Mouse (Mus musculus) ES-Bruce4 (cell line): ENCODE measurements around the gene Ablim2. TPM values are rescaled to one million over a fixed set of nuclear protein-coding genes. Genes with fewer than 3 reads are reported as not detected.

Experiments
- H3K27ac ChIP-seq: 2 replicates; pipeline ENCODE4 v1.5.1; 2012; ENCODE audit warnings: low read length, inconsistent platforms; ENCODE audit not compliant: insufficient read depth
- H3K27me3 ChIP-seq: 2 replicates; pipeline ENCODE4 v1.6.1; 2012; ENCODE audit warnings: mild to moderate bottlenecking, low read length, inconsistent platforms; ENCODE audit not compliant: control insufficient read depth, poor library complexity, insufficient read depth, severe bottlenecking
- H3K36me3 ChIP-seq: 2 replicates; pipeline ENCODE4 v1.6.1; 2012; ENCODE audit warnings: inconsistent platforms, mild to moderate bottlenecking, low read length, moderate library complexity; ENCODE audit not compliant: control insufficient read depth, poor library complexity, insufficient read depth, severe bottlenecking
- H3K4me1 ChIP-seq: one replicate; pipeline ENCODE4 v1.8.1; 2011; ENCODE audit warnings: low read length; ENCODE audit not compliant: control insufficient read depth, insufficient read depth
- H3K4me3 ChIP-seq: 2 replicates; pipeline ENCODE4 v1.5.1; 2011; ENCODE audit warnings: low read depth, mild to moderate bottlenecking, low read length
- H3K9ac ChIP-seq: 2 replicates; pipeline ENCODE4 v1.6.1; 2012; ENCODE audit warnings: low read depth, mild to moderate bottlenecking, inconsistent platforms; ENCODE audit not compliant: poor library complexity, severe bottlenecking
- H3K9me3 ChIP-seq: replicated peaks from 2 replicates; pipeline ENCODE4 v1.6.1; 2012; ENCODE audit warnings: mild to moderate bottlenecking, low read length, inconsistent platforms; ENCODE audit not compliant: control insufficient read depth, poor library complexity, insufficient read depth, severe bottlenecking
- CTCF ChIP-seq: IDR thresholded peaks from one replicate; pipeline ENCODE4 v1.8.1; 2011; ENCODE audit warnings: low read depth, low read length
- EP300 ChIP-seq: IDR thresholded peaks from 2 replicates; pipeline ENCODE4 v1.6.1; 2011; ENCODE audit warnings: low read depth, low read length; ENCODE audit not compliant: insufficient read depth
- POLR2A ChIP-seq: IDR thresholded peaks from one replicate; pipeline ENCODE4 v1.8.1; 2011; ENCODE audit warnings: low read length; ENCODE audit not compliant: insufficient read depth
- polyA plus RNA-seq: library from polyadenylated mRNA; stranded (reverse); fragments of >200 nt; gene quantifications from 2 replicates; pipeline ENCODE4 v1.2.4, GENCODE M21; 2011; ENCODE audit warnings: low read depth; ENCODE audit not compliant: missing spikeins, insufficient read depth, insufficient read length

The Ablim2 gene
- polyA plus RNA-seq, 1 experiment = 6.1 TPM

- H3K36me3 ChIP-seq = no peaks in the 10 kb centered on the region
- TF ChIP-seq POLR2A (no peak), EP300 (no peak), CTCF (no peak)
- H3K27ac ChIP-seq = no peak overlapping the region
- H3K27me3 ChIP-seq = no peaks in the 10 kb centered on the region
- no peaks in the 10 kb centered on the region for H3K9me3 ChIP-seq
- no peak overlapping the region for H3K4me3 ChIP-seq
- no peak overlapping the region for H3K9ac ChIP-seq
- peaks cover 5% of the 10 kb centered on the region for H3K4me1 ChIP-seq
These were observed 164.0 kb downstream of the Ablim2 start for GRCm38 (mm10) chr5:35921595-35922254.

GRCm38 (mm10) chr5:35923448-35923847 lies 165.8 kb downstream of the Ablim2 start:
- Histone ChIP-seq H3K27ac (no peak overlapping the region), H3K27me3 (no peaks in the 10 kb centered on the region), H3K4me1 (no peaks in the 10 kb centered on the region), H3K9me3 (no peaks in the 10 kb centered on the region), H3K36me3 (no peaks in the 10 kb centered on the region), H3K4me3 (no peak overlapping the region), H3K9ac (no peak overlapping the region)
- TF ChIP-seq POLR2A (no peak), EP300 (no peak), CTCF (no peak)

GRCm38 (mm10) chr5:35925171-35925634 lies 167.5 kb downstream of the Ablim2 start:
- no peak for TF ChIP-seq POLR2A
- no peak for TF ChIP-seq CTCF
- no peak for TF ChIP-seq EP300

GRCm38 (mm10) chr5:35926511-35926910 lies 168.8 kb downstream of the Ablim2 start:
- TF ChIP-seq POLR2A (no peak), EP300 (no peak)
- Histone ChIP-seq H3K9me3 (no peaks in the 10 kb centered on the region), H3K27me3 (no peaks in the 10 kb centered on the region), H3K36me3 (no peaks in the 10 kb centered on the region), H3K4me1 (no peaks in the 10 kb centered on the region), H3K4me3 (no peak overlapping the region), H3K27ac (no peak overlapping the region), H3K9ac (no peak overlapping the region)

More at GRCm38 (mm10) chr5:35925171-35925634, 167.5 kb downstream of the Ablim2 start:
- Histone ChIP-seq H3K36me3 (no peaks in the 10 kb centered on the region), H3K27me3 (no peaks in the 10 kb centered on the region), H3K9me3 (no peaks in the 10 kb centered on the region), H3K4me1 (no peaks in the 10 kb centered on the region), H3K4me3 (no peak overlapping the region), H3K9ac (no peak overlapping the region), H3K27ac (no peak overlapping the region)

- H3K27me3 ChIP-seq = no peaks in the 10 kb centered on the region
- no peaks in the 10 kb centered on the region for H3K9me3 ChIP-seq
- no peak overlapping the region for H3K27ac ChIP-seq
- no peak overlapping the region for H3K4me3 ChIP-seq
- no peaks in the 10 kb centered on the region for H3K4me1 ChIP-seq
- no peaks in the 10 kb centered on the region for H3K36me3 ChIP-seq
- TF ChIP-seq CTCF (no peak), POLR2A (no peak), EP300 (no peak)
- no peak overlapping the region for H3K9ac ChIP-seq
These were observed 173.6 kb downstream of the Ablim2 start for GRCm38 (mm10) chr5:35931296-35931695.

- Histone ChIP-seq H3K4me3 (no peak overlapping the region), H3K9me3 (no peaks in the 10 kb centered on the region), H3K36me3 (no peaks in the 10 kb centered on the region)
These were observed 175.4 kb downstream of the Ablim2 start for GRCm38 (mm10) chr5:35933059-35933458.

More at GRCm38 (mm10) chr5:35933059-35933458, 175.4 kb downstream of the Ablim2 start:
- Histone ChIP-seq H3K27ac (no peak overlapping the region), H3K4me1 (no peaks in the 10 kb centered on the region), H3K9ac (no peak overlapping the region), H3K27me3 (no peaks in the 10 kb centered on the region)
- TF ChIP-seq POLR2A (no peak), CTCF (no peak), EP300 (no peak)

Other genes with a start within 250 kb of the Ablim2 start
- gene Cpz, start 232.2 kb upstream of the Ablim2 start, polyA plus RNA-seq = 4.6 and 6.8 TPM in 2 replicates
- gene Trmt44, start 182.8 kb upstream of the Ablim2 start, polyA plus RNA-seq = 10.2 and 12.5 TPM in 2 replicates
- 11.4 and 15.1 TPM in 2 replicates for gene Acox3, start 174.8 kb upstream of the Ablim2 start, polyA plus RNA-seq
- 1.9 and 2.0 TPM in 2 replicates for gene Htra3, start 78.1 kb upstream of the Ablim2 start, polyA plus RNA-seq
- 3.6 and 5.1 TPM in 2 replicates for gene Sh3tc1, start 17.9 kb upstream of the Ablim2 start, polyA plus RNA-seq
- gene Afap1, start 135.4 kb downstream of the Ablim2 start, polyA plus RNA-seq = 31.7 and 33.8 TPM in 2 replicates